Mouse (Mus musculus): ENCODE results near the gene Klhl29. TPM values are rescaled to one million over a fixed set of nuclear protein-coding genes. Genes with fewer than 3 reads are reported as not detected.
A peak's percentile ranks its signal among the peaks of the same experiment; 100 is the strongest.

Gene Klhl29
- 10 to 100 TPM; 39.9 to 42.8 TPM for total RNA-seq (2021)

- intact Hi-C loops (cut with DNase I) = no loop called here
- DNase-seq = peak; percentile 96
Observed at GRCm38 (mm10) chr12:5375616-5376461, at the start of gene Klhl29. Gene Klhl29, minus strand, starts transcription at chr12:5375682.

DNA sequence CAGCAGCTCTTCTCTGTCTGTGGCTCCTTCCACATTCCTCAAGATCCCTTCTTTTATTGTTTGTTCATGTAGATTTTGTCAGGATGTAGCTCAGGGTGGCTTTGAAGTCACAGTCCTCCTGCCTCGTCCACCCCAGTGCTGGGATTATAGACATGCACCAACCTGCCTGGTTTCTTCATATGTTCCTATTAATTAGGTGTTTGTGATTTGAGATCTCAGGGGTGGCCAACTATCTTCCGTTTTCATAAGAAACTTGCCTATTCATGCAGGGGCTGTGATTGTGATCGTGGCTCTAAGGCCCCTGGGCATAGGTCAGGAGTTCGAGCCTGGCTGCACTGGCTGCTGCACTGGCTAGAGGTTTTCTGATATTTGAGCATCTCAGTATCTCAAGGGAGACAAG is 49.8 kb upstream of the Klhl29 start:
- no peak for DNase-seq
- intact Hi-C loops (cut with DNase I) = no loop called here

GRCm38 (mm10) chr12:5415806-5416205 is 40.3 kb upstream of the Klhl29 start:
- DNase-seq = no peak
- intact Hi-C loops (cut with DNase I) = no loop called here

GRCm38 (mm10) chr12:5413976-5414375 is 38.5 kb upstream of the Klhl29 start:
- intact Hi-C loops (cut with DNase I) = no loop called here
- DNase-seq = peak; percentile 66

DNA sequence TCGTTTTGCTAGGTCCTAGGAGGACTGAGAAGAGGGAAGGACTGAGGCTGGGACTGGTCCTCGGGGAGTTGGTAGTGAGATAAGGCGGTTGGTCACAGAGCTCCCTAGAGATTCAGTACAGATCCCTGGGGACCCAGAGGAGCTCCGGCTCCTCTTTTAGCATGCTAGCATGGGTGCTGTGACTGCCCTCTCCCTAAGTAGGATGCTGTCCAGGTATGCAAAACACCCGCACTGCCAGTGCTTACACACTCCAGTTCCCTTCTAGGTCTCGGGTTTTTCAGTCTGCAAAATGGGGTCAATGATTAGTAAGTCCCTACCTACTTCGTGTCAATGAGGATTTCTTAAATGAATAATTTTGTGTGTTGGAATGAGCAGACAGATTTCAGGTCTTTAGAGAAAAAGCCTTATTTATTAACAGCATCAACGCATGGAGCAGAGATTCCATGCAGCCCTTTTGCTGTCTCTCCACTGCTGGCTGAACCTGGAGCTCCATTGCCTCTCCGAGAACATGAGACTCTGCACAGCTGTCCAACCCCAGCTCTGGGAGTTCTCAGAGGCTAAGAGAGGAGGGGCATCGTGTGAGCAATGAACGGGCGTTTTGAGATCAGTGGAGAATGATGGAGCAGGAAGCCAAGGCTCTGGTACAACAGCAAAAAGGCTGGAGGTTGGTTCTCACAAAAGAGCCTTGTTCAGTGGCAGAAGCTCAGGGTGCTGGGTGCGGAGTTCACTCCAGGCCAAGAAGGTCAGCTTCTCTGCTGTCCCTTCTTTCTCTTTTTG is 36.5 kb upstream of the Klhl29 start:
- peak; percentile 8 for DNase-seq
- intact Hi-C loops (cut with DNase I) = no loop called here

DNA sequence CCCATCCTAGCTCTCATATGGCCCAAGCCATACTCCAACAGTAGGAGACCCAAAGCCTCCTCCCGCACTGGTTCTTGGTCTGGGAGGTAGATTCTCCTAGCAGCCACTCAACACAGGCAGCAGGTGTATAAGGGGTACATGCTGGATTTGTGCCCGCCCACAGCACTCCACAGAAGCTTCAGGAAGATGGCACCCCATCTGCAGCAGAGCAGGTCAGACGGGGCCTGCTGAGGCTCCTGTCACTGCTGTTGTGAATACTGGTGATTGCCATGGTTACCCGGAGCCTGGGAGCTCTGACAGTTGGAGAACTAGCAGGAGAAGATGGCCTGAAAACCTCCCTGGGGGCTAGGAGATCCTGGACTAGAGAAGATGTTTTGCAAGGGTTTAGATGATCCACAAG is 35.9 kb upstream of the Klhl29 start:
- peak; percentile 67 for DNase-seq
- intact Hi-C loops (cut with DNase I) = no loop called here

DNA sequence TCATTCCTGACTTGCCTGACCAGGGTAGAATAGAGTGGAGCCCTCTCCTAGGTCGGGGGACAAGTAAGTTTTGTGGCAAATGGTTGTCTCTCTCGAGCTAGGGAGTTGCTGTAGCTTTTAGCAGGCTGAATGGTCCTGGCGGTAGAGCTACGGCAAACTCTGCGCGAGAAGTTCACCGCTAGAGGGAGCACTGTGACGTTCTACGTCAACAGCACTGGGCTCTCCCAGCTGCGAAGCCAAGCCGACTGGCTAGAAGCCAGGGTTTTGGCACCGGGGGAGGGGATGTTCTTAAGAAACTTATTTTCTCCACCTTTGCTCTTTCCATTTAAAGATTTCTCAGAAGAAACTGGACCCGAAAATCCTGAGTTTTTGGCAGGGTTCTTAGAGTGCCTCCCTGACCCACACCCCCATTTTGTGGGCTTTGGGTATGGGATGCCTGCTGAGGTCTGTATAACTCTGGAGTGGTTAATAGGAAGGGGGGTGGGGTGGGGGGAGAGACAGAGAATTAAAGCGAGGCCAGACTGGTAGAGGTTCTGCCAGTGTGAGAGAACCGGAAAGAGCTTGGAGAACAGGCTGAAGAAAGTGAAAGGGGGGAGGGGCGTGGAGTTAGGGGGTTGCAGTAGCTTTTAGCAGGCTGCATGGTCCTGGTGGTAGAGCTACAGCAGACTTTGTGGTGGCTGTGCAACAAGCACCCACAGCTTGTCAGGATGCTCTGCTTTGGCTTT is 35.1 kb upstream of the Klhl29 start:
- intact Hi-C loops (cut with DNase I) = no loop called here

GRCm38 (mm10) chr12:5407175-5407574 is 31.7 kb upstream of the Klhl29 start:
- intact Hi-C loops (cut with DNase I) = no loop called here
- peak; percentile 39 for DNase-seq

More for the DNA sequence above, 35.1 kb upstream of the Klhl29 start:
- peak; percentile 97 for DNase-seq

GRCm38 (mm10) chr12:5397423-5397822 is 21.9 kb upstream of the Klhl29 start:
- no peak for DNase-seq

GRCm38 (mm10) chr12:5395188-5395587 is 19.7 kb upstream of the Klhl29 start:
- DNase-seq = no peak
- intact Hi-C loops (cut with DNase I) = no loop called here

More at GRCm38 (mm10) chr12:5397423-5397822, 21.9 kb upstream of the Klhl29 start:
- intact Hi-C loops (cut with DNase I) = no loop called here

DNA sequence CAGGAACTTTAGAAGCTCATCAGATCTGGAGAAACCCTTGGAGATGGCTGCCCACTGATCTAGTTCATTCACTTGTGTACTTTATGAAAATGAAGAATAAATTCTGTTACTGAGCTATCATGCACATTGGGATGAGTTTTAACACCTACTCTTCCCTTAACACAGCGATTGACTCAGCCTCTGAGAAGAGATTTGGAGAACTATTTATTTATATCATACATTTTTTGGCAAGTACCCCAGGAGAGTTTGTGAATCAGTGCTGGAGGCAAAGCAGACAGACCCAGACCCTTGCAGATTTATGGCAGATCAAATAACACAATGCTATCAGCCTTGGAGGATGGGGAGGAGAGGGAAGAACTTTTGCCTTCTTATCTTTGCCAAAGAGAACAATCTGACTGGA is 11.6 kb upstream of the Klhl29 start:
- intact Hi-C loops (cut with DNase I) = no loop called here
- DNase-seq = no peak

DNA sequence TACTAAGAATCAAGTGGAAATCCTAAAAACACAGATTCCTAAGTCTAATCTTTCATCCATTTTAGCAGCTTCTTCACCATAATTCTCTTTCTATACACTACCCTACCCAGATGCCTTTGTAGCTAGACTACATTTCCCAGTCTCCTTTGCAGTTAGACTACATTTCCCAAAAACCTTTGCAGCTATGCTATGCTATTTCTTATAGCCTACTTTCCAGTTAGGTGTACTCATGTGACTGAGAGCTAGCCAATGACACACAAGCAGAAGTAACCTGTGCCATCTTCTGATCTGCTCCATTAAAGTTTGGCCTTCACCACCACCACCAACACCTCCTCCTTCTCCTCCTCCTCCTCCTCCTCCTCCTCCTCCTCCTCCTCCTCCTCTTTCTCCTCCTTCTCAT is 11.2 kb upstream of the Klhl29 start:
- no peak for DNase-seq

GRCm38 (mm10) chr12:5381694-5382093 is 6.2 kb upstream of the Klhl29 start:
- DNase-seq = peak; percentile 50
- intact Hi-C loops (cut with DNase I) = no loop called here

More for the DNA sequence above, 11.2 kb upstream of the Klhl29 start:
- intact Hi-C loops (cut with DNase I) = no loop called here

GRCm38 (mm10) chr12:5374684-5375615 is 532 bp downstream of the Klhl29 start:
- DNase-seq = peak; percentile 51
- intact Hi-C loops (cut with DNase I) = no loop called here

DNA sequence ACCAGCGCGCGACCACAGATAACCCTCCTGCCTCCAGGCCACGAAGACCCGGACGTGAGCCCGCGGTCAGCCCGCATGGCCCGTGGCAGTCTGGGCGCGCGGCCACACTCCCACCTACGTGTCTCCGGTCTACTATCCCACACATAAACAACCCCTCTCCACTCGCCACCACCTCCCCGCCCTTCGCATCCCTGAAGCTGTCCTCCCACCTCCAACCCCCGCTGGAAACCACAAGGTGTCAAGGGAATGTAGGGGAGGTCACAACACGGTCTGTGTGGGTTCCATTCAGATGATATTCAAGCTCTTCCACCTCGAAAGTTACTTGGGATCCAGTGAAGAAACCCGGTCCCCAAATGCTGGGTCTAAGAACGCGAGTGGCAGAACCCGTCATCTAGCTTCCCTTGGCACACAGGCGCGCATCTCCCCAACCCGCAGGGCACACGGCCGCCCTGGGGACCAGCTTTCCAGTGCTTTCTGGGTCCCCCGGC is 1.2 kb downstream of the Klhl29 start:
- DNase-seq = peak; percentile 54

GRCm38 (mm10) chr12:5373641-5374195 is 1.8 kb downstream of the Klhl29 start:
- peak; percentile 64 for DNase-seq
- intact Hi-C loops (cut with DNase I) = no loop called here

More for the DNA sequence above, 1.2 kb downstream of the Klhl29 start:
- intact Hi-C loops (cut with DNase I) = no loop called here

DNA sequence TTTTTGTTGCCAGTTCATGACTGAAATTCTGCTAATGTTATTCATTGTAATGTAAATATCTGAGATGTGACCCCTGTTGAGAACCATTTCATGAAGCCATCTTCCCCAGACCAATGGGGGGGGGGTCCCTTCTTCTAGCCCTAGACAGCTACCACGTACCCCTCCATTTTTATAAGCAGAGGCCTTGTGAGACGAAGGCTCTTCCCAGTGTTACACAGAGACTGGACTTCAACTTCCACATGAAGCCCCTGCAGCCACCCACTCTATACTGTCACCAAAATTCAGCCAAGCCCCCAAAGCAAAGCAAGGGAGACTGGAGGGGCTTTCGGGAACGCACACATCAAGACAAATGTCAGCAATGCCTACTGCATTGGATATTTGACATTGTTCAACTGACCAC is 6.1 kb downstream of the Klhl29 start:
- no peak for DNase-seq

DNA sequence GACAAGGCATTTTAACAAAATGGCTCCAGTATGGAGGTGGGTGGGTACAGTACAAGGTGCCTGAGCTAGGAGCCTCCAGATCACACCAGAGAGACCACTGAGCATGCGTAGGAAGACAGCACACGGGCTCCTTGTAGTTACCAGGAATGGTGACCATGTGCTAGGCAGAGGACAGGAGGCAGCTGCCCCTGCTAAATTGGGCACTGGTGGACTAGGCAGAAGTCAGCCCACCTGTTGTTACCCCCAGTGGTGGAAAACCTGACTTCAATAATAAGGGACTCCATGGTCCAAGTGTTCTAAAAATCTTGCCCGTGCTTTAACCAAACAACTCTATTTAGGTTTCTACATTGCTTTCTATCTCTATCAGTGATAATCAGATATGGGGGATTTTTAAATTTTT is 10.6 kb downstream of the Klhl29 start:
- DNase-seq = no peak
- intact Hi-C loops (cut with DNase I) = no loop called here

More for the DNA sequence above, 6.1 kb downstream of the Klhl29 start:
- intact Hi-C loops (cut with DNase I) = no loop called here

DNA sequence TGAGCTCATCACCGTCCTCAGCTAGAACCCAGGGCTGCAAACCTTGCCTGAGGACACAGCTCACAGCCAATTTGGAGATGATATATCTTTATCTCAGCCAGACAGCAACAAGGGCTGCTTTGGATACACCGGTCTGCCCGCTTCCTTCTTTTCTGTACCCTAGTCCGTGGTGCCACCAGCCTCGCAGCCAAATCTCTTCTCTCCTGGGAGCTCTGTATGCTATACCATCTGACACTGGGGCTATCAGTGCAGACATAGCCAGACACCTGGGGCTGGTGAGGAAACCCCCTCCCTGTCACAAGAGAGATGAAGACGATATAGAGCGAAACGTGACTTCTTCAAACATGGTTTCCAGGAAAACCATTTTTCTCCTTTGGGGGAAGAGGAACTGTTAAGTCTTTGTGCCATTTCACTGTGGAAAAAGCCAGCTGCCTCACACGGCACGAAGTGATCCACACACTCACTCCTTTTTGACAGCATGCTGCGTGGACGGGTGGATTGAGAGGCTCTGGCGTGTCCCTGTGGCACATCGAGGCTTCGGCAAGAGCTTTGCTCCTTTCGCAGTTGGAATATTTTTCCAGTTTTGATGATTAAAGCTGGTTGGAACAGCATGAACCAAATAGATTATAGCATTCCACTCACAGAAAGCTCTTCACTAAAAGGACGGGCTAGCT is 11.4 kb downstream of the Klhl29 start:
- peak; percentile 52 for DNase-seq
- intact Hi-C loops (cut with DNase I) = no loop called here

Measured in left cerebral cortex, postnatal 4 days (tissue).